Mouse (Mus musculus) fibroblast of lung, adult 2 months (primary cell): ENCODE data around the gene Fat1.

ENCODE experiments used
- DNase-seq: peaks from one replicate; pipeline ENCODE4 v3.0.0-alpha.2; 2011; ENCODE audit warnings: low read depth

Fat1 gene

DNA sequence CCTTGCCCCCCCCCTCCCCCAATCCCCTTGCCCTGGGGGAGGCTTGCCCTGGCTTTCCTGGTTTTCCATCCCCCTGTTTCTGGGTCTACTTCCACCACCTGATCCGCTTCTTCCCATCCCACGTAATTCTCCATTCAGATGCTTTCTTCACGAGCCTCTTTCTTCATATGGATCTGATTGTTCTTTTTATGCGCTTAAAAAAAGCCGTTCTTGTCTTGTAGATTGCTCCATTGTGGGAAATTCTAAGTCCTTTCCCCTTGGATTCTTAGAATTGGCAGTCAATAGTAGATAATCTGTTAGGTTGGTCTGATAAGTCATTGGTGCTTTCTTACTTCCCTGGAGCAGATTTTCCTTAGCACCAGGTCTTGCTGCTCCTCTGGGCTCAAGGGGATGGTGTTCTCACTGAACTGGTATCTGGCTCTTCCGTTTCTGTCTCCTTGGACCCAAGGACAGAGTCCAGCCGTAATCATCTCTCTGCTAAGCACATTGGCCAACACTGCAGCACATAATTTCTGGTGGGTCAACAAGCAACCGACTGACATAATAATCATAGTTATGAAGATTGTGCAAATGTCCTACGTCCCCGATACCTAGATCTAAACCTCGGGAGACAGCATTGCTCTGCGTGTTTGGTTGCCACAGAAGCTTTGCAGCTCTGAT, 27.5 kb downstream of the Fat1 start:
- no peak for DNase-seq

DNA sequence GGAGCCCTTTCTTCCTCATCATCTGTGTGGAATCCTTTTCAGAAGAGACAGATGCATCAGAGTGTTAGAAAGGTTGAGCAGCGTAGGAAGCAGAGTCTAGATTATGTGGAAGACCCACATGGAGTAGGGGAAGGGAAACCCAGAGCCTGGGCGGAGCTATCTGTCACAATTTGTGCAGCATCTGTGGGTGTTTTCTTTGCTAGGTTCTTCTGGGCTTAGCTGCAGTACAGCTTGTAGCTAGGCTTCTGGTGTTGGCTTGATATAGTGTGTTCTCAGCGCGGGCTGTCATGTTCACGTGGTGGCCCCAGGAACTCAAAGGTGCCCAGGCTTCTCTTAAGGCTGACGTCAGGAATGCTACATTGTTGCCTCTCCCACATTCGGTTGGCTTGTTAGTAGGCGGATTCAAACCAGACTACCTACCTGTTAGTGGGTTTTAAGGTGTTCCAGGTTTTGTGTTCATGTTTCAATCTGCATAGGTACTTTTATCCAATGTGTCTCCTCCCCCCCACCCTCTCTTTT, 32.3 kb downstream of the Fat1 start:
- no peak for DNase-seq

DNA sequence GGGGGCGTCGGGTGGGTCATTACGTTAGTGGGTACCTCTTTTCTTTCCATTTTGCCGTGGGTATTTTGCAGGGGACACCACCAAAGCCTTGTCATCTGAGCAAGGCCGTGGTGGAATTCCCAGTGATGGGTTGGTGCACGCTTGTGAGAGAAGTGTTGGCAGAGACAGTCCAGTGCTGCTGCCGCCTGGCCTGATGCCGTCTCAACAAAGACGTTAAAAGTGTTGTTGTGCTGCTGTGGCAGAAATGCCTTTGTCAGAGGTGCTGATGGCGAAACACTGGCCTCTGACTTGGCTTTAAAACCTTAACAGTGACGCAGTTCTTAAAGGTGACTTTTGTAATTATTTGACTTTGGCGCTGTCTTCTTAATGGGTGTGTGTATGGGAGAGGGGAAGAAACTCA, 34.8 kb downstream of the Fat1 start:
- DNase-seq, result no peak

DNA sequence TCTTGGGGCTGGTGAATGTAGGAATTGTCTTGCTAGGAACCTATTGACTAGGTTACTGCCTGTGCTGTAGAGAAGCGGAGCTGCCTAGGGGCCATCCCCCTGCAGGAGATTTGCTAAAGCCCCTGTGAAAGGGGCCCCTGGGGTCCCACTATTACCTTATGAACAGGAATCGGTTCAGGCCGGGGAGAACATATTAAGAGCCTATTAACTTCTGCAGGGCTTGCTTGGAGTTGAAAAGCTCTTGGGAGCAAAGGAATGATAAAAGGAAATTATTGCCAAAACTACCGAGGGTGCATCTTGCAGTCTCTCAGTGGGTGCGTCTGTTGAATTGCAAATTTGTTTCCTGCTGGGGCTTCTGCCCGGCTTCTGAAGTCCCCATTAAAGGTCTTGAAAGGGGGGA, 36.1 kb downstream of the Fat1 start:
- DNase-seq, result no peak

GRCm38 (mm10) chr8:44971964-44972363, 36.7 kb downstream of the Fat1 start:
- no peak for DNase-seq

GRCm38 (mm10) chr8:44975113-44975512, 39.9 kb downstream of the Fat1 start:
- DNase-seq, result no peak

DNA sequence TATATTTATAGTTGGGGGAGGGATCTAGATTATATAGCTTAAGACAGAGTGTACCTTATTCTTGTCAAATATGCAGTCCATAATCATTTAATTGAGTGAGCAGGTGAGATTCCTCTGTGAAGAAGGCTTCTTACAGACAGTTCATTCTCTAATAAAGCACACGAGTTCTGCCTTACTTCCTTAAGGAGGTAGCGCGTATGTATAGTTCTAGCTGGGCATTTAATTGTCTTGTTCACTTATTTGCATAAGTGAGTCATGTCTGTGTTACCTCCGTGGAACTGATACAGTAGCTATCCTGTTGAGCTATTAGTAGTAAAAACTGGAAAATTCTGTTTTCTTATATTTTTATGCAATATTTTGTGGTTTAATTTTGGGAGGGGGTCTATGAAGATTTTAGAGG, 40.4 kb downstream of the Fat1 start:
- no peak for DNase-seq

DNA sequence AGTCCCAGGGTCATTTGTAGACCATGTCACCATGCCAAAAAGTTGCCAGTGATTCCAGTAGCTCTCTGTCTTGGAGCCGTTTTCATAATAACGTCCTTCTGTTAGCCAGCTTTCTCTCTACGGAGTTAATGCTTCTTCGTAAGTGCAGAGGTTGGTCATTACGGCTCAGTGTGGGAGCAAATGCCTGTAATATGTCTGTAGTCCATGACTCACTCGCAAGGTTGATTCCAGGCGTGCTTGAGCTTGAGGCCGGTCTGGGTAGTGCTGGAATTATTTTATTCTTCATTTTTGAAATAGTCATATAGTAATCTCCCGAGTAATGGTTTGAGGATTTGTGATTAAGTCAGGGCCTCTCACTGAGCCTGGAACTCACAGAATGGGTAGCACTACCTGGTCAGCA, 43.4 kb downstream of the Fat1 start:
- DNase-seq, result peak; percentile 77

- no peak for DNase-seq
Measured at GRCm38 (mm10) chr8:44979245-44979644, 44.0 kb downstream of the Fat1 start.

GRCm38 (mm10) chr8:44980030-44980429, 44.8 kb downstream of the Fat1 start:
- peak; percentile 74 for DNase-seq

DNA sequence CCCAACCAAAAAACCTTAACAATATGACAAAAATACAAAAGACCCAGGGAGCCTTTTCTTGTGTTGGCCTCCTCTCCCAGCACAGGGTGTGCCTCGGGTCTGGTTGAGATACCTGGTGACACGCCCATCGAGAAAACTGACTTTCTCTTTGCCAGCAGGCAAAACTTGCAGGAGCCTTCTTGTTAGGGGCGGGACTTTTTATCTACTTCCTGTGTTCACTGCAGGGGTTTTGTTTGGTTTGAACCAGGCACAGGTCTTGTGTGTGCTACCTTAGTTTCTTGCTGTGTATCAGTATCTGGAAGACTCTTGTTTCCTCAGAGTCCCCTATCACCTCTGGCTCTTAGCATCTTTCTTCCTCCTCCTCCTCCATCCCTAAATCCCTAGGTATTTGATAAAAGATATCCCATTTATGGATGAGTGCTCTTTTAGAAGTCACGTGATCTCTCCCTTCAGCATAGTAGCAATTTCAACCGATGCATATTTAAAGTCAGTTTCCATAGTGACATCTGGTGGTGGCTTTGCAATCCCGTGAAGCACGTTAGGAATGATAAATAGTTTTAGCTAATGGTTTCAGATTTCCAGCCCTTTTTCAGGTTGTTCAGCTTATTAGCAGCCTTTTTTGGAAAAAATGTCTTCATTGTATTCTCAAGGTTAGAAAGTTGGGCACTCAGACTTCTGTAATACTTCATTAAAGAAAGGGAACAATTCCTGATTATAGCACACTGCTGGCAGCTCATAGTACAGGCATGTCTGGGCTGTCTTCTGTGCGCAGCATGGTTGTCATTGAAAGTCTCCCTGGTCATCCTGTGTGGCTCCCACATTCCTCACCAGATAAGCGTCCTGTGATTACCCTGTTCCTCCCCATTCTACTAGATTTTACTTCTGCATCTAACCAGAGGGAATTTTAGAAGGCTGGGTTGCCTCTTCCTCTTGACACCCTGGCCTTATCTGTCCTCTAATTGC, 50.4 kb downstream of the Fat1 start:
- peak; percentile 61 for DNase-seq

DNA sequence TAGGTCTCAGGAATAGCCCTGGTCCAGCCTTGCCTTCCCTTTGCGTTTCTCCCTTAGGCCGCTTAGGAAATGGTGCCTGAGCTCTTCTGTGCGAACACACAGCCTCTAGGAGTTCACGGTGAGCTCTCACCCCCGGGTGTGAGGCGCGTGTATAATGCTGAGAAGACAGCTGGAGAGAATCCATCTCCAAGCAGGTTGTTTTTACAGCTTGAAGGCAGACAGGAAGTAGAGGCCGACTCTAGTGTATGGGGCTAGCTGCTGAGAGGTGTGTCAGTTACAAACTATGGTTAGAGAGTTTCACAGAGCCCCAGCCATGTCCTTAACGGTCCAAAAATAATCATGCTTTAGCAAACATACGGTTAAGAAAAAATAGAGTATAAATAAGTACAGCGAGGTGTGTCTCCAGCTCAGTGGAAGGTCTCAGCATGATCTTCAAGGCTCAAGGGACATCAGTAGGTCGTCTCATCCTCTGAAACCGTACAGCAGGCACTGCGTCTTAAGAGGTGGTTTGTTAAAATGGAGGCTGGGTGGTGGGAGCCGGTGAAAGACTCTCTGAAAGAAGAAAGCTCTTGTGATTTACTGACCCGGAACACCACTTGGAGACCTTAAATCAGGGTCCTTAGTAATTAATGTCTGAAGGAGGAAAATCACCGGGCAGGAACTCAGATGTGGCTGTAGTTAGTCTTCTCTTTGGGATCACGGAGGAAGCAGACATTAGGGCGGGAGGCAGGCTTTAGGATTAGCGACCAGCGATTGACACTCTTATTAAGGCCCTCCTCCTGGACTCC, 56.6 kb downstream of the Fat1 start:
- DNase-seq, result no peak

- DNase-seq, result no peak
Measured at GRCm38 (mm10) chr8:44992664-44993063, 57.4 kb downstream of the Fat1 start.

DNA sequence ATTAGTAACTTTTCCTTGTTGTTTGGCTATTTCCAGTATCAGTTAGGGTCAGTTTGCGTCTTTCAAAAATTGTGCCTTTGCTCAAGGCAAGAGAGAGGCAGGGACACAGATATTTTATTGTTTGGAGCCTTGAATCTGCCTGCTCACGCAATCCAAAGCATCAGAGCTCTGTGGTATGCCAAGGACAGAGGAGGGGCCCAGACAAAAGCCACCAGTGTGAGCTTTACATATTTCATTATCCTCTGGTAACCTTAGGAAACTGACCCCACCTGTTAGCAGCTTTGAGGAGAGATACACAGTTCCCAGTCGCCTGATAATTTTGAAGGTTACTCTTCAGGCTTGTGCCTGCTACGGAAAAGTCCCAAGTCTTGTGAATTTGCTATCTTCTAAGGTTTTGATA, 58.1 kb downstream of the Fat1 start:
- DNase-seq, result no peak

- DNase-seq, result peak; percentile 84
Measured at GRCm38 (mm10) chr8:44996493-44996892, 61.2 kb downstream of the Fat1 start.

DNA sequence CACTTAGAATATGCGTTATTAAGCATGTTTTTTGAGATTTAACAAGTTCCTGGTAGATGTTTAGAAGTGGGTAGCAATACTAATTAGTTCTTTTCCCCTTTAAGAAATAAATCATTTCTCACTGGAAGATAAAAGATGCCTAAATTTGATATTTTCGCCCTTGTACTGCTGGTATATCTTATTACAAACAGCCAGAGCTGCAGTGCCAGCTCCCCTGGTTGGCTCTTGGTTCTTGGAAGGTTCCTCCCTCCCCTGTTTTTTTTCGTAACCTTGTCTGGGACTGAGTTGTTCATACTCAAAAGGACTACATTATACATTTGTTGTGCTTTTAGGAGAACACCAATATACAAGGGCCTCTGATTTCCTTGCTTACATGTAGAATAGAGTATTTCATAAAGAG, 62.1 kb downstream of the Fat1 start:
- no peak for DNase-seq

DNA sequence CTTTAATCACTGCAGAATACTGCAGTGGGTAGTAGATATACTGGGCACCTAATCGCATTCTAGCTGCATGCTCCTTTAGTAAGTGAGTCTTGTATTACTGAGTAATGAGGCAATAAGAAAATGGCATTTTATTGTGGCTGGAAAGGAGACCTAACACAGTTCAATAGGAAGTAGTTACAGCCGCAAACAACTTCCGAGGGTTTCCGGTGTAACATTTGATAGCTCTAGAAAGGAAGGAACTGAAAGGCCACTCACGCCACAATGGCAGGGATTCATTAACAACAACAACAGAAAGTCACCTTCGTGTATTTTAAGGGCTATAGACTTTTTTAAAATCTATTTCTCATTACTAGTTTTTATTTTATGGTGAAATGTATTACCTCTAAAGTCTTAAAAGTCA, 62.6 kb downstream of the Fat1 start:
- no peak for DNase-seq

DNA sequence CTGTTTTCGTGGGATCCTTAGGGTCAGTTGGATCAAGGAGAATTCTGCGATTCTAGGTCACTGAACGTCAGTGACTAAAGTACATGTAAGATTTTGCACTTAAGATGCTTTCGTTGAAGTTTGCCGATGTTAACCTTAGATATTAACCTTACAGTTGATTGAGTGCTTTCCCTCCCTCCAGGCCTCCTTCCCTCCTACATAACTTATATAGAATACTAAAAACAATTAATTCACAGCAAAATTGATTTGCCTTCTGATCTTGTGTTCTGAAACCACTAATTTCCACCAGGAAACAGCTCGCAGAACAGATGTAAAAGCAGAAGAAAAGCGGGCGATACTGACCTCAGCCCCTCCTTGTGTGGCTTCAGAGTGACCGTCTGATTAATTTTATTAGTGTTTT, 63.0 kb downstream of the Fat1 start:
- DNase-seq, result no peak

DNA sequence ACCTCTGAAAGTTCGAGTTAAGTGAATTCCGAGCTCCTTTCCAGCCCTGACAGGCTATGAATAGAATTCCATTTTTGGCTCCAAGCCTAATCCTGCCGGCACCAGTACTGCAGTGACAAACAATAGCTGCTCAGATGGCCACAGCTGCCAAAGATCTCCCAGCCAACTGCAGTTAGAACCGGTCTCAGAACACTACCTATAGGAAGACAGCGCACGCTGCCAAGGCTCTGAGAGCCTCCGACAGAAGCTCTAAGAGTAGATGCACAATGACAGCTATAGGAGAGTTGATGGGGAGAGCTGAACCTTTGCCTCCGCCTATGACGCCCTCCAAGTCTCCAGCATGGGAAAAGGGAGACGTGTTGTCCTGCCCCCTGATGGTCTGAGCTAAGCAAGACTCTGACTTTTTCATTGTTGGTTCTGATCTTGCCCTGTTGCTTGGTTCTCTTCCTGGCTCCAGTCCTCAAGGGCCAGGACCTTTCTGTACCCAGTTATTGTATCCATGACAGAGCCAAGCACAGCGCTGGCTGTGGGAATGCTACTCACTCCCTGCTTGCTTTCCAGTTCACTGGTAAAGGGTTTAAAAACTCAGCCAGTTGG, 63.5 kb downstream of the Fat1 start:
- no peak for DNase-seq

DNA sequence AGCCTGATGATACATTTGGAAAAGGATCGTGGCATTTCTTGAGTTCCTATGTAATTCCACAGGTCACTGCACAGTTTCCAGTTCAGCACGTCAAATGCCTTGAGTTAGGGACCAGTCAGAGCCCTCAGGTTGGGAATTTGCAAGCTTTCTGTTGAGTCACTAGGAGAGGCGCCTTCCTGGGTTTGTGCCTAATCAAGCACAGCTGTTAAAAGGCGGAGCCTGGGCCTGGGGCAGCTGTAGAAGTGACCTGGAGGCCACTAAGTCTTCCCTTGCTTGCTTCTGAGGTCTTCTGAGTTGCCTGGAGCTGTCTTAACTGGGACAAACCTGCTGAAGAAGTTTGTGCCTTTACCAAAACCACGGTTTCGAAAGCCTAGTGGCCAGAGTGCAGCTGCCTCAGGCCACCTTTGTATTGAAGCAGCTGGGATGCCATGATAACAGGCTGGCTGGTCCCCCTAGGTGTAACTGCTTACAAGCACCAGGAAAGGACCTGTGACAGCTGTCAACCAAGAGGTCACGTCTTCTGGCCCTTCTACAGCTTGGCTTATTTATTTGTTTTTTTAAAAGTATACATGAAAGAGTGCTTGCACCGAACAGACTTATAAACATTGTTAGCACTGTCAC, 66.4 kb downstream of the Fat1 start:
- DNase-seq, result peak; percentile 68

DNA sequence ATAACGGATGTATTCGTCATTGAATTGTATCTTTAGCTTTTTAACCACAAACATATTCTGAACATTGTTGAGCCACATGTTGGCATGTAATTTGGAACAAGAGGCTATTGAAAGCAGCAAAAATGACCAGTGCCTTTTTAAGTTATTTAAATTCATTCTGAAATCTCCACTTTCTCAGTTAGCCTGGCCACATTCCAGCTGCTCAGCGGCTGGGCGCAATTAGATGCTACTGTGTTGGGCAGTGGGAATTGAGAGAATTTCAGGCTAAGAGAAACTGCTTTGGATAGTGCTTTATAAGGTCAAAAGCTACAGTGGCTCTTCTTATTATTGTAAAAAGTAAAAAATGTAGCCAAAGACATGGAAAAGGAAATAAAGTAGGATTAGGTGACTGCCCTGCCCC, 67.4 kb downstream of the Fat1 start:
- DNase-seq, result no peak

GRCm38 (mm10) chr8:45004021-45004420, 68.8 kb downstream of the Fat1 start:
- DNase-seq, result no peak
